Mouse (Mus musculus) liver, embryonic 14.5 days (tissue): ENCODE data around the gene Hspa12a.

ENCODE experiments used
- CTCF ChIP-seq: IDR thresholded peaks from 2 replicates; pipeline ENCODE4 v1.5.1; 2016; ENCODE audit warnings: antibody characterized with exemption, low read depth, control low read depth
- EP300 ChIP-seq: IDR thresholded peaks from 2 replicates; pipeline ENCODE4 v1.6.1; 2016; ENCODE audit warnings: antibody characterized with exemption, low read depth

DNA sequence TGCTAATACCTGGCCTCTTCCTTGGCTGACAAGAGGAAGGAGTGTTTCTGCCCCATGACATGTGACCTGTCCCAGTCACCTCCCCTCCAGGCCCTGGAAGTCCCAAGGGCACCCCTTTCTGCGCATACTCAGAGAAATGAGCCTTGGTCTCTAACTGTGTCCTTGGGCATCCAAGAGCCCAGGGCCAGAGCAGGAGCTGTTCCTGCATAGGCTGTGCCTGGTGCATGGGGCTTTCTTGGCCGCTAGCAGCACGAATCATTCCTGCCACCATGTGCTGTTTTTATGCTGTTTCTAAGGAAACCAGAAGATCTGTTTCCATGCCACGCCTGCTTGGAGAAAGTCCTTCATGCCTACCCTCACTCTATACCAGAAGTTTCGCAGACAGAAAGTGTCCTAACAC lies 132.9 kb downstream of the Hspa12a start:
- TF ChIP-seq CTCF, result no peak
- TF ChIP-seq EP300, result no peak
